Mouse (Mus musculus) C2C12 (cell line): ENCODE measurements at regions not wholly inside any gene's neighbourhood (a gene's known extent, or its start where the extent isn't known, plus 50 kb on each side); places are given as distances from the start of the nearest gene placed in this dataset.

Experiments used
- CEBPB ChIP-seq: IDR thresholded peaks from one replicate; pipeline ENCODE4 v1.6.1; 2011; ENCODE audit warnings: low read depth, mild to moderate bottlenecking, control low read depth, moderate library complexity
- CTCF ChIP-seq: IDR thresholded peaks from one replicate; pipeline ENCODE4 v1.5.1; 2011; ENCODE audit not compliant: control insufficient read depth, insufficient read depth, insufficient read length
- FOSL1 ChIP-seq: IDR thresholded peaks from one replicate; pipeline ENCODE4 v1.8.0; 2011; ENCODE audit warnings: mild to moderate bottlenecking, low read length; ENCODE audit not compliant: poor library complexity, insufficient read depth, severe bottlenecking
- MAX ChIP-seq: IDR thresholded peaks from one replicate; pipeline ENCODE4 v1.6.1; 2011; ENCODE audit warnings: mild to moderate bottlenecking, control low read depth
- MYOD1 ChIP-seq: IDR thresholded peaks from one replicate; pipeline ENCODE4 v1.6.1; 2011; ENCODE audit warnings: low read depth; ENCODE audit not compliant: control insufficient read depth, insufficient read length
- MYOG ChIP-seq: IDR thresholded peaks from one replicate; pipeline ENCODE4 v1.6.1; 2011; ENCODE audit not compliant: control insufficient read depth, insufficient read length; ENCODE audit errors: extremely low read depth
- USF1 ChIP-seq: IDR thresholded peaks from one replicate; pipeline ENCODE4 v1.6.1; 2011; ENCODE audit warnings: low read depth, mild to moderate bottlenecking, control low read depth, moderate library complexity

DNA sequence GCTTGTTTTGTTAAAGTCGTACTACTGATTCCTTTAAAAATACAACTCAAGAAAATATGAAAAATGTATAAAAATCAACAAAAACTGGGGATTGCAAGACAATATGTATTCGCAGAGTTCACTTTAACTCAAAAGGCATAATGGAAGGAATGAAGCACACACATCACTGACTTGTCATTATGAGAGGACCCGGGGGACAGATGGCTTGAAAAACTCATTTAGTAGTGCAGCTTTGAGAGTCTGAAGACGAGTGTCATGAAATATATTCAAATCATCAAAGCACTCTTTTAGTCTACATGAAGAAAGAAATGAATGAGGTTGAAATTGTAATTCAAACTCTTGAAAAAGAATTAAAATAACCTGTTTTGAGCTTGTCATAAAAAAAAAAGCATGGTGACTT, 931.3 kb upstream of the Alcam start:
- TF ChIP-seq MYOG (no peak), CTCF (no peak), USF1 (no peak), CEBPB (no peak), MAX (no peak), FOSL1 (no peak), MYOD1 (no peak)
